Mouse (Mus musculus): ENCODE measurements around the gene Ttc29.

DNA sequence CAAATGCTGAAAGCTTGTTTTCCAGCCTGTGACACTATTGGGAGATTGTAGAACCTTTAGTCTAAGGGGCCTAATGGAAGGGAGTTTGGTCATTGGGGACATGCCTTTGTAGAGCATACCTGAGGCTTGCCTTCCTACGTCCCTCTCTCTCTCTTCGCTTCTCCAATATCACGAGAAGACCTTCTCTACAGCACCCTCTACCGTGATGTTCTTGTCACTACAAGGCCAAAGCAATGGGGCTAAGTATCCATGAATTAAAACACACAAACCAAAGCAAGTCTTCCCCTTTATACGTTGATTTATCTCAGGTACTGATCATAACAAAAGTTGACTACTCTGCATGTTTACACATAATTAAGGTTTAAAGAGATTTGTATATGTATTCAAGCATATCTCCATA, 8.9 kb upstream of the Ttc29 start:
- TF ChIP-seq CTCF (IDR thresholded peaks at IDR 0.05; ENCODE audit: extremely low read depth, insufficient read depth, low read length), result peak; percentile 19; the same call in 1 of the 2 replicates
- no peak for TF ChIP-seq POLR2A (IDR thresholded peaks at IDR 0.05; ENCODE audit: extremely low read depth, insufficient read depth, low read length)

All from cortical plate, adult 2 months (tissue).